Mouse (Mus musculus) hindbrain, postnatal 0 days (tissue): ENCODE data around the gene Ptger4. TPM values are rescaled to one million over a fixed set of nuclear protein-coding genes. Genes with fewer than 3 reads are reported as not detected.
A peak's percentile ranks its signal among the peaks of the same experiment; 100 is the strongest.

Experiments
- ATAC-seq: fragments of 200-750 bp; cut with Nextera tagmentation; 2 replicates; pipeline ENCODE4 v1.8.0; 2017; ENCODE audit warnings: mild to moderate bottlenecking, moderate TSS enrichment, moderate library complexity
- DNase-seq: peaks from one replicate; pipeline ENCODE4 v3.0.0-alpha.2; 2015; ENCODE audit warnings: low spot score
- H3K27ac ChIP-seq: fragments of 300-500 bp; sonication (generic); 2 replicates; pipeline ENCODE4 v1.5.1; 2014; ENCODE audit warnings: mild to moderate bottlenecking
- H3K27me3 ChIP-seq: fragments of 300-500 bp; sonication (generic); 2 replicates; pipeline ENCODE4 v1.6.1; 2014; ENCODE audit warnings: low read length, mixed read lengths; ENCODE audit not compliant: insufficient read depth
- H3K36me3 ChIP-seq: fragments of 300-500 bp; sonication (generic); 2 replicates; pipeline ENCODE4 v1.6.1; 2014; ENCODE audit warnings: low read length, mixed read lengths; ENCODE audit not compliant: insufficient read depth
- H3K4me1 ChIP-seq: fragments of 300-500 bp; sonication (generic); 2 replicates; pipeline ENCODE4 v1.6.1; 2014; ENCODE audit warnings: antibody characterized with exemption, low read length, mixed read lengths; ENCODE audit not compliant: insufficient read depth
- H3K4me2 ChIP-seq: fragments of 300-500 bp; sonication (generic); 2 replicates; pipeline ENCODE4 v1.6.1; 2014; ENCODE audit warnings: low read depth, mild to moderate bottlenecking, low read length, moderate library complexity, mixed read lengths
- H3K4me3 ChIP-seq: fragments of 300-500 bp; sonication (generic); 2 replicates; pipeline ENCODE4 v1.5.1; 2014; ENCODE audit warnings: low read length
- H3K9ac ChIP-seq: fragments of 300-500 bp; sonication (generic); replicated peaks from 2 replicates; pipeline ENCODE4 v1.6.1; 2014; ENCODE audit warnings: mild to moderate bottlenecking, low read length, moderate library complexity, mixed read lengths
- H3K9me3 ChIP-seq: fragments of 300-500 bp; sonication (generic); 2 replicates; pipeline ENCODE4 v1.6.1; 2016; ENCODE audit warnings: low read length, mixed read lengths
- CTCF ChIP-seq: IDR thresholded peaks from 2 replicates; pipeline ENCODE4 v1.5.1; 2016; ENCODE audit warnings: antibody characterized with exemption, control low read depth, low read depth
- WGBS: fragments of 180-500 bp; shearing (Covaris S2); extraction: QIAGEN DNeasy Blood & Tissue Kit; methylation state at CpG from one replicate; pipeline ENCODE4 v1.1.7; 2014; 5-methylcytosine and 5-hydroxymethylcytosine counted together
- polyA plus RNA-seq: library from polyadenylated mRNA; unstranded; fragments of >200 nt; fragmentation: Nextera tagmentation; extraction: Ambion mirVana; gene quantifications from 2 replicates; pipeline ENCODE4 v1.2.1, GENCODE M21; 2015
- total RNA-seq: library from RNA; depleted of rRNA; stranded (reverse); fragments of >200 nt; gene quantifications from 2 replicates; pipeline ENCODE4 v1.2.3, GENCODE M21; 2014; rRNA removed

Ptger4 gene
- 4.7 and 4.9 TPM in 2 replicates for total RNA-seq
- polyA plus RNA-seq: 3.0 and 3.3 TPM in 2 replicates

- Histone ChIP-seq H3K4me3 (peak within 1 kb of the TSS; percentile 60), H3K36me3 (no peaks in the 10 kb centered on the region), H3K9ac (peak within 1 kb of the TSS; percentile 47), H3K9me3 (no peaks in the 10 kb centered on the region), H3K27ac (no peak within 1 kb of the TSS), H3K27me3 (peaks cover 12% of the 10 kb centered on the region), H3K4me1 (peaks cover 17% of the 10 kb centered on the region; the same call in 1 of the 2 replicates), H3K4me2 (peak within 1 kb of the TSS; percentile 100)
- no peak for TF ChIP-seq CTCF
- ATAC-seq (peak; percentile 95), DNase-seq (peak; percentile 90)
- under 1% methylated on average over 61 of the region's 61 CpGs for WGBS
These were observed at the start of gene Ptger4 for GRCm38 (mm10) chr15:5243959-5244905. Gene Ptger4, minus strand, starts transcription at chr15:5244187.

DNA sequence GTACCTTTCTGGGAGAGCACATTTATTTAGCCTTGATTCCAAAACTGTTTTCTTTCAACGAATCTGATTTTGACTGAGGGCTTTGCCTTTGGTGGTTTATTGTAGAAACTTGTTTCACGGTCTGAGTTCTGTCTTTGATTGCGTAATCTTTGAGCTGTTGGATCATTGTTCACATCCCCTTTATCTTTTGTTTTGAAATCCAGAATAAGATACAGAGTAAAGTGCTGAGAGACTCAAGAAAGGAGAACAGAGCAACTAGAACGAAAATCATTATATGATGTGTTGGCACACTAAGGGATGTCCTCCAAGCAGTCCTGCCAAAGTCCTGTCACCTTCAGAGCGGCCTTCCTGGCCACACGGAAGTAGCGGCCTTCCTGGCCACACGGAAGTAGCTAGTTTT is 44.4 kb upstream of the Ptger4 start:
- no peak for TF ChIP-seq CTCF
- H3K27ac ChIP-seq: no peak overlapping the region
- no peaks in the 10 kb centered on the region for H3K4me1 ChIP-seq
- ATAC-seq: no peak
- H3K27me3 ChIP-seq: no peaks in the 10 kb centered on the region
- no peaks in the 10 kb centered on the region for H3K36me3 ChIP-seq
- H3K4me3 ChIP-seq: no peak overlapping the region
- H3K4me2 ChIP-seq: no peak overlapping the region
- no peaks in the 10 kb centered on the region for H3K9me3 ChIP-seq
- DNase-seq: no peak
- 87% methylated on average over 8 of the region's 8 CpGs for WGBS
- H3K9ac ChIP-seq: no peak overlapping the region

DNA sequence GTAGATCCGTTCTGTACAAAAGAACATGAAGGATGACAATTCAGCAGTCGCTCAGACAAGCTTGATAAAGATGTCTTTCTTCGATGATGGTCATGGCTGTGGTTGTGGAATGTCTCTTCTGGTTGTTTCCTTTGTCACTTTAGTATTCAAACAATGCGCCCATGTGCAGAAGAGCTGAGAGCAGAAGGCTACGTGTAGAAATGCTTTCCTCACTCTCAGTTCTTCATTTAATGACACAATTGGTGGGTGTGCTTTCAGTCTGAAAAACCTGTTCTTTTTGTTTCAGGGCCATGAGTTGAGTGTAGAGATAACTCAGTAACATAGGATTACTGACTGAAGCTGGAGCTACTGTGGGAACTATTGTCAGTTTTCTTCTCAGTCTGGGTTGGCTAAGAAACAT is 43.1 kb upstream of the Ptger4 start:
- no peak for TF ChIP-seq CTCF
- 77% methylated on average over 5 of the region's 5 CpGs for WGBS

DNA sequence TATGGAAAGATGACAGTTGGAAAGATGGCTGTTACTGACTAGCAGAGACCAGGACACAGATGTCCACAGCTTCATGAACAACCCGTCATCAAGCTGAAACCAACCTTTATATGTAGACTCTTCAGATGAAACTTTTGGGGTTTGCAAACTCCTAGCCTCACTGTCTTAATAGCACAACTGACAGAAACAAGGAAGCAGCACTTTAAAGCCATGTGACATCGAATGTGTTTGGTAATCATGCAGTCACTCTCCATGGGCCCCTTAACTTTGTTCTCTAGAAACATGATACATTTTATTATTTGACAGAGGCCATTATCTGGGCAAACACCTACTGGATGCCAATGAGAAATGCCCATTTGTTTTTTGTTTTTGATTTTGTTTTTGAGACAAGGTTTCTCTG is 37.3 kb upstream of the Ptger4 start:
- WGBS: 92% methylated on average over 2 of the region's 2 CpGs

More for the DNA sequence above, 43.1 kb upstream of the Ptger4 start:
- no peak for DNase-seq
- no peak overlapping the region for H3K9ac ChIP-seq
- no peak overlapping the region for H3K27ac ChIP-seq
- H3K4me1 ChIP-seq: no peaks in the 10 kb centered on the region
- no peaks in the 10 kb centered on the region for H3K36me3 ChIP-seq
- H3K9me3 ChIP-seq: no peaks in the 10 kb centered on the region
- H3K4me3 ChIP-seq: no peak overlapping the region
- no peak for ATAC-seq
- no peaks in the 10 kb centered on the region for H3K27me3 ChIP-seq
- H3K4me2 ChIP-seq: no peak overlapping the region

GRCm38 (mm10) chr15:5279831-5280230 is 35.8 kb upstream of the Ptger4 start:
- Histone ChIP-seq H3K4me2 (no peak overlapping the region), H3K4me1 (no peaks in the 10 kb centered on the region), H3K9me3 (peaks cover 4% of the 10 kb centered on the region; the same call in 1 of the 2 replicates), H3K27me3 (no peaks in the 10 kb centered on the region), H3K9ac (no peak overlapping the region), H3K36me3 (no peaks in the 10 kb centered on the region), H3K4me3 (no peak overlapping the region), H3K27ac (no peak overlapping the region)
- no peak for TF ChIP-seq CTCF
- no peak for ATAC-seq
- 74% methylated on average over 4 of the region's 4 CpGs for WGBS
- DNase-seq: no peak

More for the DNA sequence above, 37.3 kb upstream of the Ptger4 start:
- no peak overlapping the region for H3K27ac ChIP-seq
- H3K9me3 ChIP-seq: peaks cover 4% of the 10 kb centered on the region; the same call in 1 of the 2 replicates
- H3K36me3 ChIP-seq: no peaks in the 10 kb centered on the region
- H3K4me1 ChIP-seq: no peaks in the 10 kb centered on the region
- DNase-seq (no peak), ATAC-seq (no peak)
- H3K9ac ChIP-seq: no peak overlapping the region
- no peak for TF ChIP-seq CTCF
- no peak overlapping the region for H3K4me2 ChIP-seq
- no peak overlapping the region for H3K4me3 ChIP-seq
- H3K27me3 ChIP-seq: no peaks in the 10 kb centered on the region

DNA sequence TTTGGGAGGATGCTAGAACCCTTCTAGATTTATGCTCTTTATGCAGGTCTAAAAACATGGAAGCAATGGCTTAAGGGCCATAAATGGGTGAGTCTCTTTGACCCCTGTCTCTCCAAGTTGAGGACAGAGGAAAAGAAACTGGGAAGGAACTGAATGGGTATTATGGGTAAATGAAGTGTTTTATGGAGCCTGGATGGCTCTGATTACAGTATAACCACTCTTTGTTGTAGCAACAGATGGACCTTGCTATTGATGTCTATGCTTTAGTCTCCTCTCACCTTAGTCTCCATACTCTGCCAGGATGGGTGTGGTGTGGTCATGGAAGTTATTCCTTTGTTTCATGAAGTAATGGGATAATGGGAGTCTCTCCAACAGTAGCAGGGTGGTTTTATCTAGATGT is 34.5 kb upstream of the Ptger4 start:
- H3K27ac ChIP-seq: no peak overlapping the region
- no peak overlapping the region for H3K9ac ChIP-seq
- H3K36me3 ChIP-seq: no peaks in the 10 kb centered on the region
- no peaks in the 10 kb centered on the region for H3K4me1 ChIP-seq
- no peak overlapping the region for H3K4me2 ChIP-seq
- peaks cover 4% of the 10 kb centered on the region; the same call in 1 of the 2 replicates for H3K9me3 ChIP-seq
- no peak for DNase-seq
- no peak overlapping the region for H3K4me3 ChIP-seq
- TF ChIP-seq CTCF: no peak
- H3K27me3 ChIP-seq: no peaks in the 10 kb centered on the region
- ATAC-seq: no peak

DNA sequence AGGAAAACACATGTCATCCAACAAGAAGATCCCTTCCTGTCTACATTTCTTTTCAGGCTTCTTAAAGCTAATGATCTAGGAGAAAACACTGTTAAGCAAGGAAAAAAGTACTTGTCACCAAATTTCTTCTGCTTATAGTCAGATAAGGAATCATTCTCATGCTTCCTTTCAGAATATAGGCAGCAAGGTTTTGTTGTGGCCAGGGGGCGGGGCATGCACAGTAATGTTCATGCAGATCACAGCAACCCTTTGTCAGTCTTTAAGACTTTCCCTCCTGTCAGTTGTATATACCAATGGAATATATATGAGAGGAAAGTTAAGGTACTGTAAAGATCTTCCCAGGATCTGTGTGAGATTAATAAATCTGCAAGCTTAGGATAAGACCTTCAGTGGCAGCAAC is 30.0 kb upstream of the Ptger4 start:
- H3K4me2 ChIP-seq: no peak overlapping the region
- 98% methylated on average over 1 of the region's 1 CpGs for WGBS

More for the DNA sequence above, 30.0 kb upstream of the Ptger4 start:
- Histone ChIP-seq H3K4me3 (no peak overlapping the region), H3K9me3 (peaks cover 4% of the 10 kb centered on the region; the same call in 1 of the 2 replicates), H3K27ac (no peak overlapping the region), H3K36me3 (no peaks in the 10 kb centered on the region), H3K4me1 (no peaks in the 10 kb centered on the region), H3K9ac (no peak overlapping the region), H3K27me3 (no peaks in the 10 kb centered on the region)
- TF ChIP-seq CTCF: no peak
- ATAC-seq (no peak), DNase-seq (no peak)
